Mouse (Mus musculus): ENCODE measurements around the gene Umad1.
A peak's percentile ranks its signal among the peaks of the same experiment; 100 is the strongest.

Umad1 gene

DNA sequence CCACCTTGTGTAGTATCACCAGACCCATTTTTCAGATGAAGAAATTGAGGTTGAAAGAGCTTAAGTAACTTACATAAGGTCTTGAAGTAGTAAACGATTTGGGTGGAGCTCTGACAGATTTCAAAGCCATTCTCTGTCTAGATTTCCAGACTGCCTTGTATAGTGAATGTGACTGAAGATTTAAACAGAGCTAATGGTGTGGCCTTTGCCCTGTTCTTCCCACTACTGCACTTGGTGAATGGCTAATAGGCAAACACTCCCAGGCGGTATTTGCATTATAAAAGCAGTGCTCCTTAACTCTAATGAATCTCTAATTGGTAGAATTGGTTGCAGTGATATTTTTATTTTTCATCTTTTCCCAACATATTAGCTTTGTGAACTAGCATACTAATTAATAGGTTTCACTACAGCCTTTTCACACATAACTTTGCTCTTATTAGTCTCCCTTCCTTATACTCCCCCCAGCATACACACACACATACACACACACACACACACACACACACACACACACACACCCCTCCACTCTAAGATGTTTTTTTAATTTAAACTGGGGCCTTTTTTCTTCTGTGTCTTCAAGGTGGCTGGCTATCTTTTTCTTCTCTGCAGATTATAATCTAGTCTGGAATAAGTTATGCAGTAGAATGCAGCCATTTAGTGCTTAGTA is 109.2 kb downstream of the Umad1 start:
- DNase-seq (ENCODE audit: low spot score in 2 of 2): no peak

DNA sequence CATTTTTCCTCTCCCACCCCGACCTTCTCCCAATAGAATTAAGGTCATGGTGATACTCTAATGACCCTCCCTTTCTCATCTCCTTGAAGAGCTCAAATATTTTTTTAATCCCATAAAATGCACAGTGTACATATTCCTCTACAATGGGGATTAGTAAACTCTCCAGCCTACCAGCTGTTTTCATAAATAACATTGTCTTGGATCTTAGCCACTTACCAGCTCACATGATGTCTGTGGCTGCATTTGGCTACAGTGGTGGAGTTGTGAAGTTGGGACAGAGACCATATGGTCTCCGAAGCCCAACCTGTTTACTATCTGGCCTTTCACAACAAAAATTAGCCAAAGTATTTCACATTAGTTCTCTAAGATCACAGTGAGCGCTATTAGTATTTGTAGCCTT is 111.5 kb downstream of the Umad1 start:
- DNase-seq (ENCODE audit: low spot score in 2 of 2): no peak

DNA sequence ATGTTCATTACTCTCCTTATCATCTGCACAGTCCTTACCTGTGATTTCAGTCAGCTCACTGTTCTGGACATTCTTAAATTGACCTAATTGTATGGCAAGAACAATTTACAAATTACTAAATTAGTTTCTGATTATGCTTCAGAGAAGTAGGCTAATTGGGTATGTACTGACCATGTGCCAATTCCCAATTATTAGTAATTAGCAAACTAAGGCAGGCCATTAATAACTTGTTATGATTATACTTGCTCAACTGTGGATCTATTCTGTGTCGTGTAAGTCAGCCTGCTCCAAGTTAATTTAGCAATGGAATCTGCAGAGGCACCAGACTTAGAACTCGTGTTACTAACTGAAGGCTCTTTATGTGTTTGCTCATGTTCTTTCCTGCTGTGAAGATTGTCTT is 114.0 kb downstream of the Umad1 start:
- DNase-seq (ENCODE audit: low spot score in 2 of 2): no peak

DNA sequence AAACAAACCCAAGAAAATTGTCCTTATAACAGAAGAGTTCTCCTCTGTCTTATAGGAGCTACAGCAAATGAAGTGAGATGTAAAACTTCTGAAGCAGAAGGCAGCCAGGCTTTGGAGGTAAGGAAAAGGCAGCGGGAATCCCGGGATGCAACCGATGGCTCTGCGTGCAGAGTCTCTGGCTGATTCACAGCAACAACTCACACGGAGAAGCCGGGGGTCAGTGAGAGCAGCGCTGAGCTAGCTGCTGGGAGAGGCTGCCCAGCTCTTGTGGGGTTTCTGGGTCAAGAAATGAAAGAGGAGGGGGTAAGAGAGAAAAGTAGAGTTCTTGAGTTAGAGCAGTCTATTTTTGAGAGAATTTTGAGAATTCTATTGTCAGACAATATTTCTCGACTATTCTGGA is 114.8 kb downstream of the Umad1 start:
- no peak for DNase-seq (ENCODE audit: low spot score in 2 of 2)

DNA sequence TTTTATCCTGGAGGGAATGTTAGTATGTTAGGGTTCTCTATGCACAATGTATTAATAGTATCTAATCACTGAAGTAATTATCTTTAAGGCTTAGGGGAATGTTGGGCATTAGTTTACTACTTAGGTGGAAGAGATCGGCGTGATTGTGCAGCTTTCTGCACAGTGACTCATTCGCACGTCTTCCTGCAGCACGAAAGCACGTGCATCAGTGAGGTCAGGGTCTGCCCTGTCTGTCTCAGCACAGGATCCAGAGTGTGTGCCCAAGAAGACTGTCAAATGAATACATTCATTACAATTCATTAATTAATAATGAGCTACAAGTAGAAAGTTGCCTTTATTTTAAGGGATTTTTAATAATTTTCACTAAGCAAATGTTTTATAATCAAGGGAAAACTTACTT is 115.2 kb downstream of the Umad1 start:
- no peak for DNase-seq (ENCODE audit: low spot score in 2 of 2)

DNA sequence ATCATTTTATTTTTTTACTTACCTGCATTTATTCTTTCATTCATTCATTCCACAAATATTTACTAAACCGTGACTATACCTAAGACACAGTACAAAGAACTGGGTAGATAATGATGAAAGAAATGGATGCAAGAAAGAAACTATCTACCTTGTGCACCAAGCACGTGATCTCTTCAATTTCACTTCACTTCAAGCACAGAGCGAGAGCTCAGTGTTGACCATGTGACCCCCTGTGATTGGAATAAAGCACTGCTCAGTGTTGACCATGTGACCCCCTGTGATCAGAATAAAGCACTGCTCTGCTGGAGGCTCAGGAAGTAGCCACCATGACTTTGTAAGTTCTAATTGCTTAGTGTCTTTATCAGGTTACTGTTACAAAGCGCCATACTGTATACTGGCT is 115.6 kb downstream of the Umad1 start:
- no peak for DNase-seq (ENCODE audit: low spot score in 2 of 2)

DNA sequence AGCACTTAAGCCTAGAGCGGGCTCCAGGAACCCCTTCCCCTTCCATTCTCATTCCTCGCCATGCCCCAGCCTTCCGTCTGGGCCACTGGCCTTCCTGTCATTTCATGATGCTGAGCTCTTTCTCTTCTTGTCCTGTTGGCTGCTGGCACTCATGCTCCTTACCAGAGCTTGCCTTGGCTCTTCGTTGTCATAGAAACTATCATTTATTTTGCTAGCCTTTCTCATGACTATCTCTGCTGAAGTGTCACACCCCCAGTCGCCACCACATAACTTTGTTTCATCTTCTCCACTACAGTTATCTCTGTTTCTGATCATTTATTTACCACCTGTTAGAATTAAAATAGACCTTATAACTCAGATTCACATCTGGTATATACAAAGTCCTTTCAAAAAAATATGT is 117.3 kb downstream of the Umad1 start:
- DNase-seq (ENCODE audit: low spot score in 2 of 2): no peak

DNA sequence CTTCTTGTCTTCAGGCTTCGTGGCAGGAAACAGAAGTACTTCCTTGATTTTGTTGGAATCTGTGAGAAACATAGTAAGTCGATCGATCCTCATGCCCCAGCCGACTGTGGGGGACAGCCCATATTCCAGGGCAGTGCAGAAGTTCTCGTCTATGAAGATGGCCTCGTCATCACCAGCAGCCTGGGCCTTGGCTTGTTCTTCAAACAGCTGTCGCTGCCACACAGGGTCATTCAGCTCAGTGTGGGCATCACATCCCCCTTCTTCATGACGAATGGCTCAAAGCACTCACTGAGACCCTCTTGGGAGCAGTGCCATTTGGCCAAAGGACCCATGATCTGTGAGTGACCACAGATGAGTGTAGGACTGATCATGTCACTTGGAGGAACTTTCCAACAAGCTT is 118.6 kb downstream of the Umad1 start:
- no peak for DNase-seq (ENCODE audit: low spot score in 2 of 2)

DNA sequence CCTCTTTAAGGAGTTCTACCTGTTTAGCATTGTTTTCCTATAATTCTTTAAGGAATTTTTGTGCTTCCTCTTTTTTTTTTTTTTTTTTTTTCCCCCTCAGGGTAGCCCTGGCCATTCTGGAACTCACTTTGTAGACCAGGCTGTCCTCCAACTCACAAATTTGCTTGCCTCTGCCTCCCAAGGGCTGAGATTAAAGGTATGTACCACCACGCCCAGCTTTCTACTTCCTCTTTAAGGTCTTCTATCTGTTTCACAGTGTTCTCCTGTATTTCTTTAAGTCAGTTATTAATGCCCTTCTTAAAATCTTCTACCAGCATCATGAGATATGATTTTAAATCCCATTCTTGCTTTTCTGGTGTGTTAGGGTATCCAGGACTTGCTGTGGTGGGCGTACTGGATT is 130.2 kb downstream of the Umad1 start:
- DNase-seq (ENCODE audit: low spot score in 2 of 2): no peak

DNA sequence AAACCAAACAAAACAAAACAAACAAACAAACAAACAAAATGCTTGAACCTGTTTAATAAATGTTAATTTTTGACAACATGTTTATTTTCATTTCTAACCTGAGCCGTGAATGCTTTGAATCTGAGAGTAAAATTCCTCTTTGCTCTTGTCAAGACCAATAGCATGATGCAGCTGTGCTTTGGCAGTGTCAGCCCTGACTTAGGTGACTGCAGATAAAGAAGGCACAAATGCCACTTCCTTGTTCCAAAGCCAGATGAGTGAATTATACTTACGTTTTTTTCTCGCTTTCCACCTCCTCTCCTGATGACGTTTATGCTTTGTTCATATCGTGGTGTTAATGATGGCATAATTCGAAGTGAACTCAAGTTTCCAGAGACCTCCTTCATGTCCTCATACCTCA is 131.2 kb downstream of the Umad1 start:
- no peak for DNase-seq (ENCODE audit: low spot score in 2 of 2)

DNA sequence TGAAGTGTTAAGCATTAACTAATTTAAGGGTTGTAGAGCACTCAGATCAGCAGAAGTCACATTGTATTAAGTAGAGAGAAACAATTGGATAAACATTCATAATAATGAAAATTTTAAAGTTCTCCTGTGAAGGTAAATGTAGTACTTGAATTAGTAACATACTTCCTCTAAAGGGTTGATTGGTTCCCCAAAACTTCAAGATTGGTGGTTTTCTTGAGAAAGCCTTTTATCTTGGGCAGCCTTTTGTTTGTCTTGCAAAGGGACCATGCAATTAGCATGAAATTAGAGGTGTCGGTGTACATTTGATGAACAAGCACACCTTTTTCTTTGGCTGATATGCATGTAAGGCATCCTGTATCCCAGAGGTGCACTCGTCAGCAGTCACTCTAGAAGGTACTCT is 131.8 kb downstream of the Umad1 start:
- no peak for DNase-seq (ENCODE audit: low spot score in 2 of 2)

DNA sequence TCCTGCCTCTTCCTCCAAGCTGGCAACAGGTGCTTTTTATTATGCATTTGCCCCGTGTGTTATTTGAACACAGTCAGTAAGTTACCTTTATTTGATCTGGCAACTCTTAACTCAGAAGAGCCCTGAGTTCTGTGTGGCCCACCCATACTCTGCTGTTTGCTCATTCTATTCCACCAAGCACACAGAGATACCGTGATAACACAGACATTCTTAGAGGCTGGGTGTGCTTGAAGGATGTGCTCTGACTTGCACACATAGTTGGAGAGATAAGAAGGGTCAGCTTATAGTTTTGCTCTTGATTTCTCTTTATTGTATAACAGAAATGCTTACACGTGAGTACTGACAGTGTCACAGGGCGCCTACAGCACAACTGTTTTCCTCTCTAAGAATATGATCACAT is 133.9 kb downstream of the Umad1 start:
- no peak for DNase-seq (ENCODE audit: low spot score in 2 of 2)

DNA sequence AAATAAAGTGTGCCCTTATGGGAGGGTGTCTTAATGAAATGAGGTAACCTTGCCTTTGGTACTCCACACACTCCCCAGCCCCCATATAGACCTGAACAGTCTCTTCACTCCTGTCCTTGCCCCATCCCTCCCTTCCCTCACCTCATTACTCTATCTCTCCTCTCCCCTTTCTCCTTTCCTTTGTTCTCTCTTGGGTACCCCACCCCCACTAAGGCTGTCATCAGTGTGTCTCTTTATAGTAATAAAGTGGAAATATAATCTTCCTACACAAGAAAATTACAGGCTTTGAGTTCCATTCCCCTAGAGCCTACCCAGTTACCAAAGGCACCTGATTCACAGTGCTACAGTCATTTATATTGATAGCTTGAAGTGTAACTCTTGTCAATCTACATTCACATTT is 135.0 kb downstream of the Umad1 start:
- DNase-seq (ENCODE audit: low spot score in 2 of 2): no peak

DNA sequence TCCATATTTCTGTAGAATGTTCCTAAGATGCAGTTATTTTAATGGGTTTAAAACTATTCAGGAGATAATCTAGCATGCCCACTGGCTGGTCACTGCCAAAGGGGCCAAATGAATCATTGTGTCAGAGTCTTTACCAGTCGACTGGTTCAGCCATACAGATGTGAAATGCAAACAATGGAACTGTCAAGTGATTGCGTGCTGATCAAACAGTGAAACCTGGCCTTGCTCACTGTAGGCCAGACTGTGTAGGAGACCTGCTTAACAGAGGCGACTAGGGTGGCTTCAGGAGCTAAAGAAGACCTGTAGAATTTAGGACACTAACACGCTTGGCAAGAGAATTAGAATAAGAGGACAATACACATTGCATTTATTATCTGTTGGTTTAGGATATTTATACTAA is 136.0 kb downstream of the Umad1 start:
- DNase-seq (ENCODE audit: low spot score in 2 of 2): no peak

DNA sequence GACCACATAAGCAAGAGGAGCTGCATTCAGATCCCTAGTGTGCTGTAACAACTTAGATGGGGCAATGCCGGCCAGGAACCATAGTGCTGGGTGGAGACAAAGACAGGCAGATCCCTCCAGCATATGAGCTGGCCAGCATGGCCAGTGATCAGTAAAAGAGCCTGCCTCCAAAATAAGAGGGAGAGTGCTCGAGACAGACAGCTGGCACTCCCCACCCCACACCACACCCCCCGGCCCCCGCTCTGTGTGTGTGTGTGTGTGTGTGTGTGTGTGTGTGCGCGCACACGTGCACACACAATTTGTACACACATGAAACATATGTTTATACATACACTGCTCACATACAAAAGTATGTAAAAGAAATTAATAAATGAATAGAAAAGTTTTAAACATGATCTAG is 138.2 kb downstream of the Umad1 start:
- no peak for DNase-seq (ENCODE audit: low spot score in 2 of 2)

DNA sequence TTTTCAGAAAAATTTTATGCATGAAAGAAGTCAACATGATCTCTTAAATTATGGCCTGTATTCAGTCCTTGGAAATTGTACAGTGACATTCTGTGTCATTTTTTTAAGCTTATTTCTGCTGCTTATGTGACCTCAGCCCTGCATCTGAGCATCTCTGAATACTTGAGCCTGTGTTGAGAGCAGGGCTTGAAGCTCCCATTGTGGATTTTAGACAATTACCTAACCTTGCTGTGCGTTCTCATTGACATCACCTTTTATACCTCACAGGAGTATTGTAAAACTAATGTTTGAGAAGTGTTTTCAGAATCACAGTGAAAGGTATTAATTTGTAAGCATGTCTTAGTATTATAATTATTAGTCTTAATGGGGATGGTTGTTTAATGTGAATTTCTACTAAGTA is 140.6 kb downstream of the Umad1 start:
- DNase-seq (ENCODE audit: low spot score in 2 of 2): no peak

DNA sequence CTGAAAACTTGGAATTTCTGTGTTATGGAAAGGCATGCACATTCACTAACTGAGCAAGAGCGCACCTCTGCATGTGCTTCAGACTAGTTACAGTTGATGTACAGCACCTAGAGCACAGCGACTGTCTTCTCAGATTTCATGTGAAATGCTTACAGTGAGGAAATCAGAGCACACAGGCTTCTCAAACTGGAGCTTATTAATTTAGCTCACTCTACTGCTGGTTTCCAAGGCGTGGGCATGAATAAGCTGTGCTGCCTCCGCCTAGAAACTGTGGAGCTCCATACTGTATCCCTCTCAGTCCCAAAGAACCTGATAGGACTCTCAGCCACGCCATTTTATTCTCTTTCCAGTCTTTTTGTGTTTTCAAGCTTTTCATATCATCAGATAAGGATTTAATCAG is 144.0 kb downstream of the Umad1 start:
- no peak for DNase-seq (ENCODE audit: low spot score in 2 of 2)

DNA sequence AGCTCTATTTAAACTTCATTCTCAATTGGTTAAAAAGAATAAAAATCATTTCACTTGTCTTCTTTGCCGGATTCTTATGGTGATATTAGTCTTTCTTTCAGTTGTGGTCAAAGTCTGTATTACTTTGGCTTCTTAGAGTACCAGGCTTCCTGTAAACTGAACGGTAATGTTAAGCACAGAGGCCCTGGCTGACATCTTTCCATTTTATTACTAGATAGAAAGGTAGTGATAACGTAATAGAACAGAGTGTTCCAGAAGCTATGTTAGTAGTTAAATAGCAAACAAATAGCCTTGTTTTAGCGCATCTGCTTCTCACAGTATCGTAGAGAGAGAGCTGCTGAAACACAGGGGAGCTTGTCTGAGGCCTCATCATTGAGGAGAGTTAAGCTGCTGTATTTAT is 146.8 kb downstream of the Umad1 start:
- no peak for DNase-seq (ENCODE audit: low spot score in 2 of 2)

DNA sequence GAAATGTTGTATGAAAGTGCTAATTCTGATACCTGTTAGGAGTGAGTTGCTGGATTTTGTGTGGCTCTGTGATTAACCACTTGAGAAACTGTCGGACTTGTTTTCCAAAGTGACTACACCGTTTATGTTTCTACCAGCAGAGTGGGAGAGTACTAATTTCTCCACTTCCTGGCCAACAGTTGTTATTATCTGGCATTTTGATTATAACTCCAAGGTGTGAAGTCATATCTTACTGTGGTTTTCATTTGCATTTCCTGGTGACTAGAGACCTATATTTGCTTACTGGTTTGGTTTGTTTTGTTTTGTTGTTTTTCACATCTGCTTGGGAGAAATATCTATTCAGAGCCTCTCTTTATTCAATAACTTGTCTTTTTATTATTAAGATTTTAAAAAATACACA is 149.2 kb downstream of the Umad1 start:
- no peak for DNase-seq (ENCODE audit: low spot score in 2 of 2)

DNA sequence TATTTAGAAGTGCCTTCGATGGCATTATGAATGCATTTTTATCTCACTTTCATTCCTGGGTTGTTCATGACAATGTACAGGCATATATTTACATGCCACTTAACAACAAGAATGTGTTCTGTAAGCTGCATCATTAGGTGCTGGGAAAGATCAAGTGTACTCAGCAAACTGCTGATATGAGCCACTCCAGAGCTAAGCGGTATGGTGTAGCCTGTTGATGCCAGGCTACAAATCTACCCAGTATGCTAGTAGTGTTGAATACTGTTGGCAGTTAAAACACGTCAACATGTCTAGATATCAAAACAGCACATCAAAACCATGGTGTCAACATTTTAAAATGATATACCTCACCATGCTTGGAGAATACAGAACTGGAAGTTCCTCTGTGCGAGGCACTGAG is 150.8 kb downstream of the Umad1 start:
- no peak for DNase-seq (ENCODE audit: low spot score in 2 of 2)

DNA sequence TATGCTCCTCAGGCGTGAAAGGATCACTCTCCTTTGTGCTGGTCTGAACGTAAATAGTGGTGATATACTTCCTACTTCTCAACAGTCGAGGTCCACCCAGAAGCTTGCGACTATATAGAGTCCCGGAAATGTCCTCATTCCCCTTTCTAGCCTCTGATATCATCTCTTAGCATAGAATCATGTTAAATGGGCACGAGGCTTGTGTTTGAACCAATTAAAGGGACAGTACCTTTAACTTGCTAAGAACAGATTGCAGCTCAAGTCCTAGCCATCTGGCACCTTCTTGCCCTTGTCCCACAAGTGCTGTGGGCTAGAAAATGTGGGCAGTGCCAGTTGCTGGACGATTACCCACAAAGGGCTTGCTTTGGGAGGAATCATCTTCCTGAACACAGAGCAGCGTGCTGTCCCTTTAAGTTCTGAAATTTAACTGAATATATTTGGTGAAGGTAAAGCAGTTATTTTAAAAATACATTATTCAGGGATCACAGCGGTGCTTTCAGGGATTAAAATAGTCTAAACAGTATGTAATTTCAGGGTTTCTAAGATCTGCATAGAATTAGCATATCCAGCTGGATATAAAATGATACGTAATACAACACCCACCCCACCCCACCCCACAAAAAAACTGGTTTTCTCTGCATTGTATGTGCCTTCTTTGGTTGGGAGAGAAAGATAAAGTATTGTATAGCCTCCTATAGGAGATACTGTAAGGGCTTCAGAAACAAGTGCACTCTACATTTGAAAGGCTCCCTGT is 153.9 kb downstream of the Umad1 start:
- peak in 1 of 2 experiments; percentile 29 for DNase-seq (ENCODE audit: low spot score in 2 of 2)

DNA sequence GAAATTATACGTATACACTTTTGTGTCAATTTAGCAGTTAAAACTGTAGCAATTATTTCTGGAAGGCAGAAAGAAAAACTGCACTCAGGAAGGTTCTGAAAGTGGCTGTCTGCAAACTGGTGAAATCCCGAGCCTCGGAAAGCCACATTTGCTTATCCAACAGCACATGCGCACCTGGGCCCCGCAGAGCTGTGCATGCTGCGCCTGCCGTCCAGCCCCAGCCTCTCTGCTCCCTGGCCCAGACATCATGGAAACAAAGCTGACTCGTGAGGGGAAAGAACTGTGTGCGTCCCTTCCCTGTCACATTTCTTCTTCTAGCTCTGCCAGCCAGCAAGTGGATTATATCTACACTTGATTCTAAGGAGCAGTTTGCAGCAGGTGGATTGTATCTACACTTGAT is 154.9 kb downstream of the Umad1 start:
- DNase-seq (ENCODE audit: low spot score in 2 of 2): peak in 1 of 2 experiments; percentile 32

DNA sequence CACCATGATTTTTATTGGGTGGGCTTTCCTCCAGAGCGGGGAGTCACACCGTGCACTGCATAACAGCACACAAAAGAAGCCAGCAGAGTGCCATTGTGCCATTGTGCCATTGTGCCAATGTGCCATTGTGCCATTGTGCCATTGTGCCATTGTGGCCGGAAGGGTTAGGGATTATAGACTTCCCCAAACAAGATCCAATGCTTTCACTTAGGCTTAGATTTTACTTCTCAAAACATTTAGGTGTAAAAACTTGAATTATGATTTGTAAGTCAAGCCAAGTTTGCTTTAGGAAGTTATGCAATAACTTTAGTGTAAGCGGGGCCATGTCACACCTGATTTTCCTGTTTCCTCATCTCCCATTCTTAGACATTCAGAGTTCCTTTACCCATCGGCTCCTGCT is 156.7 kb downstream of the Umad1 start:
- DNase-seq (ENCODE audit: low spot score in 2 of 2): no peak
